Mouse (Mus musculus): Measurements from ENCODE around the gene Smim7. TPM values are rescaled to one million over a fixed set of nuclear protein-coding genes. Genes with fewer than 3 reads are reported as not detected.

Gene Smim7
- polyA plus RNA-seq, 1 experiment from 2014 or later, result 102 TPM

- Histone ChIP-seq H3K27me3 (no peaks in the 10 kb centered on the region), H3K4me1 (replicated peaks) (peaks cover 7% of the 10 kb centered on the region; the same call in 1 of the 2 replicates), H3K27ac (no peak overlapping the region), H3K9me3 (replicated peaks) (no peaks in the 10 kb centered on the region), H3K4me2 (no peak overlapping the region), H3K9ac (no peak overlapping the region), H3K4me3 (no peak overlapping the region), H3K36me3 (peaks cover 4% of the 10 kb centered on the region; the same call in 1 of the 2 replicates)
- no peak for ATAC-seq (replicated peaks; ENCODE audit: insufficient number of reproducible peaks, insufficient read depth, low FRiP score, low read depth)
Measured at GRCm38 (mm10) chr8:72539234-72539633, 31.7 kb downstream of the Smim7 start.

DNA sequence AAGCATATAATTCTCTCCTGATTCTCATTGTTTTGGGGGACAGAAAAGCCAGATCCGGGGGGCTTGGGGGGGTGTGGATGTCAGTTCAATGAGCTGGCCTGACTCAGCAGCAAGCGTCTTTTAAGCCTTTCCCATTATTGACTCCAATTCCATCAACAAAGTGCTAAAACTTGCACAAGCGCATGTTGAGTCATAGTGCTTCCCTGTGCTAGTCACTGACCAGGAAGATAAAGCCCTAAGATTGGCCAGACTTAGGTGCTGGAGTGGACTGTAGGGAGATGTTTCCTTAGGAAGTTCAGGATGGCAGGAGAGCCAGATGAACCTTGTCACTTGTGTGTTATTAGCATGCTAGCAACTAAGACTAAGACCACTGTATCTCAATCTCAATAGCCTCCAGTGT lies 36.0 kb downstream of the Smim7 start:
- no peak for ATAC-seq (replicated peaks; ENCODE audit: insufficient number of reproducible peaks, insufficient read depth, low FRiP score, low read depth)
- peaks cover 9% of the 10 kb centered on the region for H3K4me1 ChIP-seq (replicated peaks)
- 91% methylated on average over 3 of the region's 3 CpGs for whole genome bisulfite sequencing

GRCm38 (mm10) chr8:72532103-72532502 lies 38.8 kb downstream of the Smim7 start:
- WGBS, result 56% methylated on average over 1 of the region's 1 CpGs
- Histone ChIP-seq H3K4me2 (no peak overlapping the region), H3K27ac (no peak overlapping the region), H3K4me1 (replicated peaks) (peaks cover 5% of the 10 kb centered on the region), H3K9me3 (replicated peaks) (no peaks in the 10 kb centered on the region), H3K4me3 (no peak overlapping the region), H3K9ac (no peak overlapping the region), H3K27me3 (no peaks in the 10 kb centered on the region), H3K36me3 (no peaks in the 10 kb centered on the region)
- no peak for ATAC-seq (replicated peaks; ENCODE audit: insufficient number of reproducible peaks, insufficient read depth, low FRiP score, low read depth)

More for the DNA sequence above, 36.0 kb downstream of the Smim7 start:
- Histone ChIP-seq H3K4me3 (no peak overlapping the region), H3K4me2 (no peak overlapping the region), H3K27ac (no peak overlapping the region), H3K9me3 (replicated peaks) (no peaks in the 10 kb centered on the region), H3K9ac (no peak overlapping the region), H3K27me3 (no peaks in the 10 kb centered on the region), H3K36me3 (no peaks in the 10 kb centered on the region)

GRCm38 (mm10) chr8:72521888-72522287 lies 49.0 kb downstream of the Smim7 start:
- H3K4me2 ChIP-seq, result no peak overlapping the region
- H3K9ac ChIP-seq, result no peak overlapping the region
- no peak overlapping the region for H3K4me3 ChIP-seq
- no peaks in the 10 kb centered on the region for H3K36me3 ChIP-seq
- H3K4me1 ChIP-seq (replicated peaks), result peaks cover 15% of the 10 kb centered on the region
- no peak for ATAC-seq (replicated peaks; ENCODE audit: insufficient number of reproducible peaks, insufficient read depth, low FRiP score, low read depth)
- H3K9me3 ChIP-seq (replicated peaks), result no peaks in the 10 kb centered on the region
- no peaks in the 10 kb centered on the region for H3K27me3 ChIP-seq
- H3K27ac ChIP-seq, result no peak overlapping the region

DNA sequence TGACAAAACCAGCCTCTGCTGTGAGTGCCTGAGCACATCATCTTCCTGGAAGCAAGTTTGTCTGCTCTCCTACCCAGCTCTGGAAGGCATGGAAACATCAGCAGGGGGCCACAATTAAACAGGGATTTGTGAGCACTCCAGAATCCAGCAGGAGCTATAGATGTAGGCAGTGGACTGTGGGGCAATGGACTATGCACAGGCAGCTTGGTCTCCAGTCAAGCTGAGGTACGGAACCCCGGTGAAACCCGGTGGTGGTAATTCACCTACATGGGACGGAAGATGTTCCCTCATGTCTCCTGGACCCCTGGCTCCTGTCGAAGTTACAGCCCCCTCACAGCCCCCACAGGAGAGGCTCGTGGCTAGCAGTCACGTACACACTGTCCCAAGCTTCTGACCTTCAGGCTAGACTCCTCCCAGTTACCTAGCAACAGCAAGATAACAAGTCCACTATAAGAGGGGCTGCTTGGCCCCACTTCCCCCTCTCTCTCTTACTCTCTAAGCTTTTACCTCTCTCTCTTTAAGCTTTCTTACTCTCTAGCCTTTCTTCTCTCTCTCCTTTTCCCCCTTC lies 53.4 kb downstream of the Smim7 start:
- no peaks in the 10 kb centered on the region for H3K9me3 ChIP-seq (replicated peaks)
- 53% methylated on average over 7 of the region's 7 CpGs for WGBS
- no peaks in the 10 kb centered on the region for H3K27me3 ChIP-seq
- no peak overlapping the region for H3K9ac ChIP-seq
- peaks cover 27% of the 10 kb centered on the region for H3K4me1 ChIP-seq (replicated peaks)
- H3K4me3 ChIP-seq, result no peak overlapping the region
- H3K4me2 ChIP-seq, result peak overlapping the region; percentile 45; the same call in 1 of the 2 replicates
- H3K27ac ChIP-seq, result peak overlapping the region; percentile 81
- peak; percentile 51; the same call in 1 of the 2 replicates for ATAC-seq (replicated peaks; ENCODE audit: insufficient number of reproducible peaks, insufficient read depth, low FRiP score, low read depth)
- H3K36me3 ChIP-seq, result no peaks in the 10 kb centered on the region

Small RNA genes lying within 50 kb of the gene (microRNA-seq; reads per million reads assigned to microRNA genes)
- not detected for gene Gm28019

Other genes with a start within 250 kb of the Smim7 start
- gene Eps15l1, start 149.6 kb downstream of the Smim7 start, polyA plus RNA-seq (2015; fragmentation: Nextera tagmentation; extraction: Ambion mirVana), result 30.5 and 42.0 TPM in 2 replicates
- 1.1 and 1.2 TPM in 2 replicates for gene Calr3, start 127.2 kb downstream of the Smim7 start, polyA plus RNA-seq (2015; fragmentation: Nextera tagmentation; extraction: Ambion mirVana)
- gene 1700030K09Rik, start 127.2 kb downstream of the Smim7 start, polyA plus RNA-seq (2015; fragmentation: Nextera tagmentation; extraction: Ambion mirVana), result 8.6 and 11.0 TPM in 2 replicates
- 36.1 and 44.9 TPM in 2 replicates for gene Cherp, start 95.9 kb downstream of the Smim7 start, polyA plus RNA-seq (2015; fragmentation: Nextera tagmentation; extraction: Ambion mirVana)
- 12.7 and 18.6 TPM in 2 replicates for gene Slc35e1, start 78.5 kb downstream of the Smim7 start, polyA plus RNA-seq (2015; fragmentation: Nextera tagmentation; extraction: Ambion mirVana)
- gene Med26, start 22.8 kb downstream of the Smim7 start, polyA plus RNA-seq (2015; fragmentation: Nextera tagmentation; extraction: Ambion mirVana), result 8.8 and 11.5 TPM in 2 replicates
- 87.4 and 91.5 TPM in 2 replicates for gene Tmem38a, start 967 bp upstream of the Smim7 start, polyA plus RNA-seq (2015; fragmentation: Nextera tagmentation; extraction: Ambion mirVana)
- 0.23 and 0.38 TPM in 2 replicates for gene Nwd1, start 75.6 kb upstream of the Smim7 start, polyA plus RNA-seq (2015; fragmentation: Nextera tagmentation; extraction: Ambion mirVana)
- gene Sin3b, start 152.2 kb upstream of the Smim7 start, polyA plus RNA-seq (2015; fragmentation: Nextera tagmentation; extraction: Ambion mirVana), result 139 and 161 TPM in 2 replicates
- 1.0 and 1.3 TPM in 2 replicates for gene F2rl3, start 190.8 kb upstream of the Smim7 start, polyA plus RNA-seq (2015; fragmentation: Nextera tagmentation; extraction: Ambion mirVana)

All from heart, embryonic 15.5 days (tissue).